In genomic region chr14:40979723-40980122, GRCm38 (mm10) we compare ENCODE assay signal across 18 mouse cellular contexts. TPM values are rescaled to one million over a fixed set of nuclear protein-coding genes. Genes with fewer than 3 reads are reported as not detected.
A peak's percentile ranks its signal among the peaks of the same experiment; 100 is the strongest.
DNase-seq lines count a peak whose midpoint lies in the region; ATAC-seq and TF ChIP-seq lines count a peak whose summit lies in the region.
"Had no signal": no experiment of that assay in that cellular context is flagged by ENCODE, and none has a peak within 500 bp of the region (broad histone marks: within the 10 kb centered on the region; RNA-seq: fewer than 3 reads in every experiment).

No protein-coding gene starts in this region.

- no peak for TF ChIP-seq EP300 in liver, embryonic 14.5 days (IDR thresholded peaks at IDR 0.05; ENCODE audit: low read depth)
- TF ChIP-seq EP300 in liver, postnatal 0 days (IDR thresholded peaks at IDR 0.05; ENCODE audit: low read depth) = no peak

- peak overlapping the region; percentile 67; the same call in 1 of the 2 replicates for H3K27ac ChIP-seq in heart, embryonic 10.5 days
- no peak overlapping the region for H3K27ac ChIP-seq in liver, embryonic 14.5 days
- H3K27ac ChIP-seq in liver, postnatal 0 days (ENCODE audit: low read depth) = no peak overlapping the region
- 0 out of 2 replicates have a peak overlapping the region, but pooled peaks have one; percentile 15 for H3K27ac ChIP-seq in embryonic facial prominence, embryonic 10.5 days (replicated peaks)
- peak overlapping the region; percentile 8; the same call in 1 of the 2 replicates for H3K27ac ChIP-seq in limb, embryonic 10.5 days
- H3K27ac ChIP-seq: forebrain, embryonic 13.5 days; hindbrain, embryonic 12.5 days; limb, embryonic 13.5 days; macrophage; stomach, embryonic 15.5 days had no signal

- no peak for TF ChIP-seq CTCF in liver, embryonic 14.5 days (IDR thresholded peaks at IDR 0.05; ENCODE audit: low read depth)
- TF ChIP-seq CTCF in liver, postnatal 0 days (IDR thresholded peaks at IDR 0.05; ENCODE audit: low read depth) = no peak

- H3K9me3 ChIP-seq in heart, embryonic 10.5 days = no peaks in the 10 kb centered on the region
- H3K9me3 ChIP-seq in liver, embryonic 14.5 days (ENCODE audit: control insufficient read depth, low read length) = no peaks in the 10 kb centered on the region
- no peaks in the 10 kb centered on the region for H3K9me3 ChIP-seq in liver, postnatal 0 days (ENCODE audit: low read length)
- no peaks in the 10 kb centered on the region for H3K9me3 ChIP-seq in embryonic facial prominence, embryonic 10.5 days
- no peaks in the 10 kb centered on the region for H3K9me3 ChIP-seq in limb, embryonic 10.5 days (replicated peaks)
- H3K9me3 ChIP-seq: forebrain, embryonic 13.5 days; hindbrain, embryonic 12.5 days; limb, embryonic 13.5 days; stomach, embryonic 15.5 days had no signal

- no peak for ATAC-seq in liver, embryonic 14.5 days (ENCODE audit: insufficient read depth)
- no peak for ATAC-seq in liver, postnatal 0 days
- ATAC-seq: CD4-positive, CD25-positive, alpha-beta regulatory T cell, adult 4 months had no signal

- H3K9ac ChIP-seq in liver, embryonic 14.5 days (replicated peaks) = 0 out of 2 replicates have a peak overlapping the region, but pooled peaks have one; percentile 36
- no peak overlapping the region for H3K9ac ChIP-seq in liver, postnatal 0 days (replicated peaks)
- H3K9ac ChIP-seq: forebrain, embryonic 13.5 days; hindbrain, embryonic 12.5 days; limb, embryonic 13.5 days; stomach, embryonic 15.5 days had no signal

- intact Hi-C loops in heart, postnatal 25 days (cut with DNase I) = loop anchor here (1.0 kb wide), 1 partner anchor 56 kb away; no protein-coding TSS in a partner anchor

- 0 out of 2 replicates have a peak, but pooled peaks cover 6% of the 10 kb centered on the region for H3K4me1 ChIP-seq in heart, embryonic 10.5 days
- peaks cover 0 to 5% of the 10 kb centered on the region in 2 experiments; a peak in 2 of 4 replicates for H3K4me1 ChIP-seq in liver, embryonic 14.5 days (replicated peaks; ENCODE audit: control insufficient read depth in 2 of 2, insufficient read depth in 2 of 2, low read length in 1 of 2)
- H3K4me1 ChIP-seq in liver, postnatal 0 days (ENCODE audit: insufficient read depth) = 0 out of 2 replicates have a peak, but pooled peaks cover 2% of the 10 kb centered on the region
- peaks cover 4% of the 10 kb centered on the region; the same call in 1 of the 2 replicates for H3K4me1 ChIP-seq in embryonic facial prominence, embryonic 10.5 days
- H3K4me1 ChIP-seq in limb, embryonic 10.5 days = no peaks in the 10 kb centered on the region; the same call in 1 of the 2 replicates
- H3K4me1 ChIP-seq: forebrain, embryonic 13.5 days; hindbrain, embryonic 12.5 days; stomach, embryonic 15.5 days had no signal

- no peaks in the 10 kb centered on the region for H3K27me3 ChIP-seq in heart, embryonic 10.5 days (ENCODE audit: insufficient read depth, poor library complexity, severe bottlenecking)
- H3K27me3 ChIP-seq in liver, embryonic 14.5 days (ENCODE audit: control insufficient read depth, insufficient read depth, low read length) = no peaks in the 10 kb centered on the region
- H3K27me3 ChIP-seq in liver, postnatal 0 days (ENCODE audit: insufficient read depth, low read length) = no peaks in the 10 kb centered on the region
- H3K27me3 ChIP-seq in embryonic facial prominence, embryonic 10.5 days (replicated peaks; ENCODE audit: low read depth, poor library complexity, severe bottlenecking) = no peaks in the 10 kb centered on the region
- H3K27me3 ChIP-seq in limb, embryonic 10.5 days (ENCODE audit: low read depth, poor library complexity, severe bottlenecking) = no peaks in the 10 kb centered on the region
- H3K27me3 ChIP-seq: forebrain, embryonic 13.5 days; hindbrain, embryonic 12.5 days; limb, embryonic 13.5 days; stomach, embryonic 15.5 days had no signal

- H3K4me2 ChIP-seq in liver, embryonic 14.5 days (ENCODE audit: low read depth) = no peak overlapping the region
- no peak overlapping the region for H3K4me2 ChIP-seq in liver, postnatal 0 days (ENCODE audit: low read depth, low read length)
- H3K4me2 ChIP-seq: forebrain, embryonic 13.5 days; hindbrain, embryonic 12.5 days; limb, embryonic 13.5 days; midbrain, embryonic 11.5 days; stomach, embryonic 15.5 days had no signal

- H3K36me3 ChIP-seq in heart, embryonic 10.5 days = no peaks in the 10 kb centered on the region
- no peaks in the 10 kb centered on the region for H3K36me3 ChIP-seq in liver, embryonic 14.5 days (replicated peaks; ENCODE audit: control insufficient read depth, insufficient read depth, low read depth)
- H3K36me3 ChIP-seq in liver, postnatal 0 days (replicated peaks; ENCODE audit: insufficient read depth, low read length) = no peaks in the 10 kb centered on the region
- no peaks in the 10 kb centered on the region for H3K36me3 ChIP-seq in embryonic facial prominence, embryonic 10.5 days (replicated peaks)
- H3K36me3 ChIP-seq in limb, embryonic 10.5 days = no peaks in the 10 kb centered on the region
- H3K36me3 ChIP-seq: hindbrain, embryonic 12.5 days; limb, embryonic 13.5 days; stomach, embryonic 15.5 days had no signal

- 25% methylated on average over 1 of the region's 1 CpGs for WGBS in heart, embryonic 10.5 days
- 40% methylated on average over 1 of the region's 1 CpGs for WGBS in liver, embryonic 14.5 days (ENCODE audit: insufficient replicate concordance)
- 75% methylated on average over 1 of the region's 1 CpGs for WGBS in liver, postnatal 0 days (ENCODE audit: insufficient replicate concordance)
- 73% methylated on average over 1 of the region's 1 CpGs for WGBS in embryonic facial prominence, embryonic 10.5 days
- 72% methylated on average over 1 of the region's 1 CpGs for WGBS in limb, embryonic 10.5 days

- DNase-seq in heart, embryonic 10.5 days (ENCODE audit: low spot score) = no peak
- DNase-seq in heart, postnatal 25 days (ENCODE audit: low spot score) = no peak
- DNase-seq in liver, embryonic 14.5 days (ENCODE audit: low read depth in 3 of 3, low spot score in 3 of 3) = no peak
- no peak for DNase-seq in liver, postnatal 0 days
- DNase-seq in embryonic facial prominence, embryonic 10.5 days (ENCODE audit: low spot score) = no peak
- DNase-seq in limb, embryonic 10.5 days (ENCODE audit: low spot score) = no peak
- no peak for DNase-seq in ovary, postnatal 10 days (ENCODE audit: low spot score)
- DNase-seq: cerebellum, adult 9-11 months; right cerebral cortex, adult 18-20 months; thymus, postnatal 36 days had no signal

- no peak overlapping the region for H3K4me3 ChIP-seq in heart, embryonic 10.5 days
- H3K4me3 ChIP-seq in liver, embryonic 14.5 days (ENCODE audit: insufficient read depth in 1 of 2, low read depth in 2 of 2, low read length in 2 of 2) = no peak overlapping the region
- H3K4me3 ChIP-seq in liver, postnatal 0 days (ENCODE audit: low read depth, low read length) = no peak overlapping the region
- no peak overlapping the region for H3K4me3 ChIP-seq in embryonic facial prominence, embryonic 10.5 days
- no peak overlapping the region for H3K4me3 ChIP-seq in limb, embryonic 10.5 days
- H3K4me3 ChIP-seq: erythroblast, embryonic 14.5 days; forebrain, embryonic 13.5 days; hindbrain, embryonic 12.5 days; limb, embryonic 13.5 days; stomach, embryonic 15.5 days had no signal

RNA-seq across cellular contexts. Expression of gene Tspan14, which starts 13.1 kb away (rescaled TPM):
- polyA plus RNA-seq in heart, embryonic 10.5 days (2016; fragmentation: Nextera tagmentation; extraction: Ambion mirVana) = 42.3 and 58.6 TPM in 2 replicates
- 10 to 100 TPM; 17.1 to 18.1 TPM for total RNA-seq in heart, postnatal 25 days (2021)
- polyA plus RNA-seq in liver, embryonic 14.5 days (2012; rRNA removed) = 22.0 and 22.9 TPM in 2 replicates
- 25.4 and 28.5 TPM in 2 replicates for polyA plus RNA-seq in liver, embryonic 14.5 days (2014; fragmentation: Nextera tagmentation; extraction: Ambion mirVana)
- polyA plus RNA-seq in liver, postnatal 0 days (2015; fragmentation: Nextera tagmentation; extraction: Ambion mirVana) = 22.0 and 24.9 TPM in 2 replicates
- polyA plus RNA-seq in embryonic facial prominence, embryonic 10.5 days (2016; fragmentation: Nextera tagmentation; extraction: Ambion mirVana) = 88.1 and 92.5 TPM in 2 replicates
- polyA plus RNA-seq in limb, embryonic 10.5 days (2016; fragmentation: Nextera tagmentation; extraction: Ambion mirVana) = 75.3 and 77.6 TPM in 2 replicates

RNA-seq across cellular contexts. Expression of gene Fam213a, which starts 33.9 kb away (rescaled TPM):
- 76.8 and 81.5 TPM in 2 replicates for polyA plus RNA-seq in heart, embryonic 10.5 days (2016; fragmentation: Nextera tagmentation; extraction: Ambion mirVana)
- total RNA-seq in heart, postnatal 25 days (2021) = 10 to 100 TPM; 16.3 to 17.0 TPM
- 22.0 and 39.4 TPM in 2 replicates for polyA plus RNA-seq in liver, embryonic 14.5 days (2012; rRNA removed)
- polyA plus RNA-seq in liver, embryonic 14.5 days (2014; fragmentation: Nextera tagmentation; extraction: Ambion mirVana) = 41.8 and 45.1 TPM in 2 replicates
- polyA plus RNA-seq in liver, postnatal 0 days (2015; fragmentation: Nextera tagmentation; extraction: Ambion mirVana) = 80.4 and 85.0 TPM in 2 replicates
- polyA plus RNA-seq in embryonic facial prominence, embryonic 10.5 days (2016; fragmentation: Nextera tagmentation; extraction: Ambion mirVana) = 36.6 and 40.1 TPM in 2 replicates
- 27.5 and 37.0 TPM in 2 replicates for polyA plus RNA-seq in limb, embryonic 10.5 days (2016; fragmentation: Nextera tagmentation; extraction: Ambion mirVana)

Comparison
In these comparisons a context has a peak if more than half of its experiments do, and no peak if none do; other contexts are left out.
1. H3K27ac ChIP-seq: peak in heart, embryonic 10.5 days (single experiment), embryonic facial prominence, embryonic 10.5 days (single experiment) and limb, embryonic 10.5 days (single experiment); none in liver, embryonic 14.5 days (single experiment) and liver, postnatal 0 days (single experiment).